Mouse (Mus musculus) ES-Bruce4 (cell line): ENCODE results near the gene Lrmda. TPM values are rescaled to one million over a fixed set of nuclear protein-coding genes. Genes with fewer than 3 reads are reported as not detected.

Experiments
- H3K27ac ChIP-seq: 2 replicates; pipeline ENCODE4 v1.5.1; 2012; ENCODE audit warnings: low read length, inconsistent platforms; ENCODE audit not compliant: insufficient read depth
- H3K27me3 ChIP-seq: 2 replicates; pipeline ENCODE4 v1.6.1; 2012; ENCODE audit warnings: mild to moderate bottlenecking, low read length, inconsistent platforms; ENCODE audit not compliant: control insufficient read depth, poor library complexity, insufficient read depth, severe bottlenecking
- H3K36me3 ChIP-seq: 2 replicates; pipeline ENCODE4 v1.6.1; 2012; ENCODE audit warnings: inconsistent platforms, mild to moderate bottlenecking, low read length, moderate library complexity; ENCODE audit not compliant: control insufficient read depth, poor library complexity, insufficient read depth, severe bottlenecking
- H3K4me1 ChIP-seq: one replicate; pipeline ENCODE4 v1.8.1; 2011; ENCODE audit warnings: low read length; ENCODE audit not compliant: control insufficient read depth, insufficient read depth
- H3K4me3 ChIP-seq: 2 replicates; pipeline ENCODE4 v1.5.1; 2011; ENCODE audit warnings: low read depth, mild to moderate bottlenecking, low read length
- H3K9ac ChIP-seq: 2 replicates; pipeline ENCODE4 v1.6.1; 2012; ENCODE audit warnings: low read depth, mild to moderate bottlenecking, inconsistent platforms; ENCODE audit not compliant: poor library complexity, severe bottlenecking
- H3K9me3 ChIP-seq: replicated peaks from 2 replicates; pipeline ENCODE4 v1.6.1; 2012; ENCODE audit warnings: mild to moderate bottlenecking, low read length, inconsistent platforms; ENCODE audit not compliant: control insufficient read depth, poor library complexity, insufficient read depth, severe bottlenecking
- CTCF ChIP-seq: IDR thresholded peaks from one replicate; pipeline ENCODE4 v1.8.1; 2011; ENCODE audit warnings: low read depth, low read length
- EP300 ChIP-seq: IDR thresholded peaks from 2 replicates; pipeline ENCODE4 v1.6.1; 2011; ENCODE audit warnings: low read depth, low read length; ENCODE audit not compliant: insufficient read depth
- POLR2A ChIP-seq: IDR thresholded peaks from one replicate; pipeline ENCODE4 v1.8.1; 2011; ENCODE audit warnings: low read length; ENCODE audit not compliant: insufficient read depth
- polyA plus RNA-seq: library from polyadenylated mRNA; stranded (reverse); fragments of >200 nt; gene quantifications from 2 replicates; pipeline ENCODE4 v1.2.4, GENCODE M21; 2011; ENCODE audit warnings: low read depth; ENCODE audit not compliant: missing spikeins, insufficient read depth, insufficient read length

The Lrmda gene
- polyA plus RNA-seq, 1 experiment = not detected

DNA sequence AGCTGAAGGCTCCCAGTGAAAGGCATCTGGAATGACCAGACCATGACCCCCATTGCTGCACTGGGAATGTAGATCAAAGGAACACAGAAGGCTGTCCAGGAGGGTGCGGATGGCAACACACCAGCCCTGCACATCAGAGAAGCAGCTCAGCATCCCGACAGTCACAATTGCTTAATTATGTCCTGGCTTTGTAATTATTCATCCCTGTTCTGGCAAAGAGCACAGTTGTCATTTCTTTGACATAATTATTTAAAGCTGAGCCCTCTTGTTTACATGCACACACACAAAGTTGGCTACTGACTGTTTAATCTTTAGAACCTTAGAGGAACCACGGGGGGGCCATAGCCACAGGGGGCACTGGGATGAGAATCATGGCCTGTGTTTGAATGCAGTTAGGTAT, 580.7 kb downstream of the Lrmda start:
- H3K27ac ChIP-seq = no peak overlapping the region
- TF ChIP-seq CTCF (no peak), POLR2A (no peak), EP300 (no peak)

DNA sequence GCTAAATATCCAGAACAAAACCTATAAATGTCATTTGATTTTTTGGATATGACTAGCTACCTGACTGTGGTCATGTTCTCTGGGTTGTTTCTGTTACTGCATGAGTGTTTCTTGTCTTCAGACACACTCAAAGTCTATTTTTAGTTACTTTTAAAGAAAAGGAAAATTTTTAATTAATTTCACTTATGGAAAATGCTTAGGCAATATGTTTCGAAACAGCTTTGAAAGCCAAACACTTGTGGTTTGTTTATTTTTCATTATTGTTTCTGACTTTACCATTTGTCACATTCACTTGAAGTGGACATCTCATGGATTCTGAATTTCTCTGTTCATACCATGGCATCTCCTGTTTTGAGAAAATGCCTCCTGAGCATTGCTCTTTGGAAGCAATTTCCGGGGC, 582.8 kb downstream of the Lrmda start:
- H3K4me3 ChIP-seq = no peak overlapping the region
- no peaks in the 10 kb centered on the region for H3K9me3 ChIP-seq
- H3K4me1 ChIP-seq = no peaks in the 10 kb centered on the region
- TF ChIP-seq EP300 (no peak), POLR2A (no peak), CTCF (no peak)
- no peaks in the 10 kb centered on the region; the same call in 1 of the 2 replicates for H3K27me3 ChIP-seq
- no peak overlapping the region for H3K9ac ChIP-seq
- H3K27ac ChIP-seq = no peak overlapping the region
- H3K36me3 ChIP-seq = no peaks in the 10 kb centered on the region

More for the DNA sequence above, 580.7 kb downstream of the Lrmda start:
- Histone ChIP-seq H3K9me3 (no peaks in the 10 kb centered on the region), H3K36me3 (no peaks in the 10 kb centered on the region), H3K9ac (no peak overlapping the region), H3K4me1 (no peaks in the 10 kb centered on the region), H3K4me3 (no peak overlapping the region), H3K27me3 (no peaks in the 10 kb centered on the region; the same call in 1 of the 2 replicates)

DNA sequence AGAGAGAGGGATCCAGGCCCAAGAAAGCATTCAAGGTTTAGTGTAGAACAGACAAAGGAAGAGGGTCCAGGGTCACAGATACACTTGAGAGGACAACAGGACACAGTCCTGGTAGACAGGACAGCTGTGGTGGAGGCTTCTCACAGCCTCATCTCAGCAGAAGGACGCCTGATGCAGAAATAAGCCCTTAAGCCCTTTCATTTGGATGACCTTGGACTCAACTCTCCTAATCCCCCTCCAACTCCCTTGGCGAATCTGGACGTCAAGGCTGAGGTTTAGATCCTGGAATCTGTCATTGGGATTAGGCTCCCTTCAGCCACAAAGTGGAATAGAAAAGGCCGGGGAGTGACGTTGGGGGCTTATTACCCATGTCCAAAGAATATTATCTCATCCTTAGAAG, 589.1 kb downstream of the Lrmda start:
- H3K36me3 ChIP-seq = no peaks in the 10 kb centered on the region
- no peak for TF ChIP-seq EP300
- no peak for TF ChIP-seq CTCF
- no peak overlapping the region for H3K9ac ChIP-seq
- no peak overlapping the region for H3K4me3 ChIP-seq
- no peaks in the 10 kb centered on the region for H3K9me3 ChIP-seq
- H3K4me1 ChIP-seq = no peaks in the 10 kb centered on the region
- H3K27me3 ChIP-seq = no peaks in the 10 kb centered on the region; the same call in 1 of the 2 replicates
- H3K27ac ChIP-seq = no peak overlapping the region

DNA sequence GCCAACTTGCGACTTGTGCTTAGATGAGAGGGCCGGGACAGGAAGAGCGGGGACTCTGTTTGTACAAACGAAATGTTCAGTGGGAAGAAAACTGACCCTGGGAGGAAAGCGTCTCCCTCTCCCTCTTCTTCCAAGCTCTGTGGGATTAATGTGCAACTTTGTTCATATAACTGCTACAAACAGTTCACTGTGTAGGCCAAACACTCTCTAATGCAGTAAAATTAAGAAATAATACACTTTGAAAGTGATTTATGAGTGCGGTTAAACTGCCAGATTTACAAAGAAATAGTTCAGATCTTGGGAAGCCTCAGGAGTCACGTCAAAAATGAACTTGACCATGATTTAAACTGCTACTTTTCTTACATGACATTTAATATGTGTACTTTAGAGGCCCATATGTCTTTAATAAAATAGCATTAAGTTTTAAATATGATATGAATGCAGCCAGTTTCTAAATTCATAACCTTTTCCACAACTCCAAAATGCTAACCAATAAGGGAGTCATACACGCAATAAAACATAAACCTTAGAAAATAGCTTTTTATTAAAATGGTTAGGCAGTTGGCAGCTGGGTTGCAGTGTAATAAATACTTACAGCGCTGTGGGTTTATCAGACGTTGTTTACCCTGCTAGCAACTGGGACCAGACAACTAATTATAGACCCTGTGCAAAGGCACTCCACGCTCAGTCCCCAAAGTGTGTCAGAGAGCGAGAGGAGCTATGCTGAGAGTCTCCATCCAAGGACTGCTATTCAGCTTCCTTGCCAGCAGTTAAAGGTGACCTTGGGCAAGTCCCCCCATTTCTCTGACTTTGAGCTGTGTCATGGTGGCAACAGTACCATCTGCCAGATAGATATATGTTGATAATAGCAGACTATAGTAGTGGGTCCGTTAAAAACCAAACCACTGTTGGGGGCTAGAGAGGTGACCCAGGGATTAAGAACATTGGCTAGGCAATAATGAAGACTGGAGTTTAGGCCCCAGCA, 590.0 kb downstream of the Lrmda start:
- Histone ChIP-seq H3K4me1 (no peaks in the 10 kb centered on the region), H3K4me3 (no peak overlapping the region), H3K9ac (no peak overlapping the region), H3K36me3 (no peaks in the 10 kb centered on the region), H3K27ac (no peak overlapping the region), H3K9me3 (no peaks in the 10 kb centered on the region), H3K27me3 (no peaks in the 10 kb centered on the region)
- TF ChIP-seq CTCF (no peak), EP300 (no peak), POLR2A (no peak)

DNA sequence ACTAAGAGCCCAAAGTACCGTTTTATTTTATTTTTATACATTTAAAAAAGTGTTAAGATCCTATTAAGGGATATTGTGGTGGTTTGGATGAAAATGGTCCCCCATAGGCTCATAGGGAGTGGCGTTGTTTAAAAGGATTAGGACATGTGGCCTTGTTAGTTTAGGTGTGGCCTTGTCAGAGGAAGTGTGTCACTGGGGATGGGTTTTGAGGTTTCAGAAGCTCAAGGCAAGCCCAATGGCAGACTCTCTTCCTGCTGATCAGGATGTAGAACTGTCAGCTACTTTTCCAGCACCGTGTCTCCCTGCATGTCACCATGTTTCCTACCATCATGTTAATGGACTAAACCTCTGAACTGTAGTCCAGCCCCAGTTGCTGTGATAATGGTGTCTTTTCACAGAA, 591.5 kb downstream of the Lrmda start:
- H3K9ac ChIP-seq = no peak overlapping the region
- H3K4me1 ChIP-seq = no peaks in the 10 kb centered on the region
- H3K27me3 ChIP-seq = no peaks in the 10 kb centered on the region
- no peaks in the 10 kb centered on the region for H3K36me3 ChIP-seq
- no peak overlapping the region for H3K27ac ChIP-seq
- H3K4me3 ChIP-seq = no peak overlapping the region
- no peak for TF ChIP-seq POLR2A
- no peak for TF ChIP-seq EP300
- TF ChIP-seq CTCF = no peak
- H3K9me3 ChIP-seq = no peaks in the 10 kb centered on the region

- TF ChIP-seq CTCF (no peak), EP300 (no peak), POLR2A (no peak)
- no peaks in the 10 kb centered on the region for H3K4me1 ChIP-seq
- H3K27ac ChIP-seq = no peak overlapping the region
- H3K27me3 ChIP-seq = no peaks in the 10 kb centered on the region
- no peaks in the 10 kb centered on the region for H3K9me3 ChIP-seq
- H3K9ac ChIP-seq = no peak overlapping the region
- H3K36me3 ChIP-seq = no peaks in the 10 kb centered on the region
- no peak overlapping the region for H3K4me3 ChIP-seq
These were observed 600.7 kb downstream of the Lrmda start for GRCm38 (mm10) chr14:22620191-22620590.
